Mouse (Mus musculus) R1 (cell line): ENCODE results near the gene Lrrc39.

Experiments
- DNase-seq: peaks from one replicate; pipeline ENCODE4 v3.0.0-alpha.2; 2018; ENCODE audit warnings: low read depth, low spot score

Gene Lrrc39

DNA sequence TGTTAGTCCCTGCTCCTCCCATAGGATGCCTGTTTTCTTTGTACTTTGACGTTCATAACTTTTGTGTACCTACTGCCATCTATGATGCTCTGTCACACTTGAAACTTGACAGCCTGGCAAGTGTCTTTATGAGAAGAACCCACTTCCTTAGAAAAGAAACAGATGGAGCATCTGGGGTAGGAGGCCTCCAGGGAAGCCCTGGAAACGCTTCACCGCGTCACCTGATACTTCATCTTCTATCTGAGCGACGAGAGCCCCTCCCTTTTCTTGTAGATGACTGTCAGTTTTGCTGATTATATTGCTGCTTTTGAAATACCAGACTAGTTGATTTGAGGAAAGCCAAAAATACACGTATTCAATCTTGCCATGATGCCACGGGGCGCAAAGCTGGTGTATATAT is 41.8 kb downstream of the Lrrc39 start:
- no peak for DNase-seq

DNA sequence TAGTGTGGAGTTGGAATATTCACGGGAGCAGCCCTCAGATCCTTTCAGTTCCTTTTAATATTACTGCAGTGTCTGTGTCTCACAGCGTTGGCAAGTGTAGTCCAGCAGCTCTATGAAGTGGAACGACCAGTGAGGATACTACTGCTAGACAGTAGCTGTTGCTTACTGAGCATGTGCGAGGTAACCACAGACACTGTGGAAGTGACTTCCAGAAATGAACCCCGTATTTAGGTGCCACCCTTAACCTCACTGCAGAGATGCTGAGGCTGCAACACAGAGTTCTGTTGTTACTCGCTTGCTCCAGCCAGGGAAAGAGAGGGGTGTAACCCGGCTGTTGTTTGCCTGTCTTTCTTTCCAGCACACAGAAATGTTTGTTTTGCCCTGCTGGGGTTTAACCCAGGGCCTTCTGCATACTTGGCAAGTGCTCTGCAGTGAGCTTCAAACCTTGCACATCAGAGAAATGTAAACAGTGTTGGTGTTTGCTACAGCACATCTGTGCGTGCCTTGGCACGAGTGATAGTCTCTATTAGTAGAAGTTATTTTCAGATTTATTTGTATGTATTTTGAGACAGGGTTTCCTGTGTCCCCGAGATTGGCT is 51.6 kb downstream of the Lrrc39 start, which contains the start of gene Trmt13:
Gene Trmt13 (minus strand): TSS at position 293 of the 598 bp plus-strand sequence.
- peak; percentile 26 for DNase-seq

DNA sequence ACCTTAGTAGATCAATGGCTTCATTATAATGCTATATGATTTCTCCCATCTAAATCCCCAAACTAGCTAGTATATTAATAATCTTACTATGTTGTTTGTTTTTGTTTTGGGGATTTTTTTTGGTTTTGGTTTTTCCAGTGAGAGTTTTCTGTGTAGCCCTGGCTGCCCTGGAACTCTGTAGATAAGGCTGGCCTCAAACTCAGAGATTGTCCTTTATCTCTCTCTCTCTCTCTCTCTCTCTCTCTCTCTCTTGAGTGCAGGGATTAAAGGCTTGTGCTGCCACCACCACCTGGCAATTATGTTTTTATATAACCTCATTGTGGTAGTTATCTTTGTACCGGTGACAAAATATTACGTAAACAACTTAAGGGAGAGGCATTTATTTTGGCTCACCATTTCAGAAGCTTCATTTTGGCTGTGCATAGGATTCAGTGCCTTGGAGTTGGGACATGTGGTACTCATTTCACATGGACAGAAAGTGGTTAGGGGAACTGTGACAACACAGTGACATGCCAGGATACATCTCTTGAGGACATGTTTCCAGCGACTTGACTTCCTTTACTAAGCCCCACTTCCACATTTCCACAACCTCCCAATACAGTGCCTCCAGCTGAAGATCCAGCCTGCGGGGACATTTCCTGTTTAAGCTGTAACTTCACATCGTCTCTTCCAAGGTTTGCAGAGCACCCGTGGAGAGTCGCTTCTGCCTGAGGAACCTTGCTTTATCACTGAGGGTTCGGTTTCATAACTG is 52.7 kb downstream of the Lrrc39 start:
- DNase-seq = no peak

DNA sequence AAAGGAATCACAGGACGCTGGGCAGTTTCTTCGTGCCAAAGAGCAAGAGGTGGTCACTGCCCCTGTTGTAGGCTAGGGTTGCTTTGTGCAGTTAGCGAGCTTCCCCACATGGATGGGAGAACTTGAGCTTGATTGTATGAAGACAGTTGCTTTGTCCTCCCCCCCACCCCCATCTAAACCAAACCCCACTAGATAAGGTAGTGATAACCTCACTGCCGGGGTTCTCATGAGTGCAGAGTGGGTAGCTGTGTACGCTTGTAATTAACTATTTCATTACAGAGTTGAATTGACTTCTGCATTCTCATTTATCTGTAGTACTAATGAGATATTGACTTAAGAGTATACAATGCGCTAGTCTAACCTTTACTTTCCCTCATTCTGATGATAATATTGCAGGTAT is 56.1 kb downstream of the Lrrc39 start:
- no peak for DNase-seq

DNA sequence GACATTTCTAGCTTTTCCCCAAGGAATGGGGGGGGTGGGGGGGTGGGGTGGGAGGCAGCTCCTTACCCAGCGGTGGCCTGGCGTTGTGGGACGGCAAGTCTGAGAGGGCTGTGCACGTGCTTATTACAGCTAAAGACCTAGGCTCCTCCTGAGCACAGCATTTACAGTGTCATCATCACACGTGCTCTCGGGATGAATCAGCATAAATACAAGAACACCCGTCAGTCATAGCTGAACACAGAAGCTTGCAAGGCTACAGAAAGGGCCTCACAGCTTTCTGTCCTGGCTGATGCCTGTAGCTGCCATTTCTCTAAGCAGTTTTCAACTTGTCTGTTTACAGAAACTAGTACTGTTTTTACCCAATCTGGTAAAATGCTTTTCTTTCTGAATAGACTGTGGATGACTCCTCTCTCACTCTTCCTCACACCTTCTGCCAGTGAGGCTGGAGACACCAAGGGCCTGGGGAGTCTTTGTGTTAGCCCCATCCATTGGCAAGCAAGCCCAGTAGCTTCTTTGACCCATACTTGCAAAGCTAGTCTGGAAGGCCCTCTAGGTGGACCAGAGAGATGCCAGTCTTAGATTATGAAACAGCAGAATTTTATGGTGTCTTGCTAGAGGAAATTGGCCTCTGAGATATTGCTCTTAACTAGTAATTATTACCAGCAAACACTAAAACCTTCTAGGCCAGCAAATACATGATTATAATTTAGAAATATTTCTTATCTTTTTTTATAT is 58.0 kb downstream of the Lrrc39 start:
- DNase-seq = peak; percentile 65

DNA sequence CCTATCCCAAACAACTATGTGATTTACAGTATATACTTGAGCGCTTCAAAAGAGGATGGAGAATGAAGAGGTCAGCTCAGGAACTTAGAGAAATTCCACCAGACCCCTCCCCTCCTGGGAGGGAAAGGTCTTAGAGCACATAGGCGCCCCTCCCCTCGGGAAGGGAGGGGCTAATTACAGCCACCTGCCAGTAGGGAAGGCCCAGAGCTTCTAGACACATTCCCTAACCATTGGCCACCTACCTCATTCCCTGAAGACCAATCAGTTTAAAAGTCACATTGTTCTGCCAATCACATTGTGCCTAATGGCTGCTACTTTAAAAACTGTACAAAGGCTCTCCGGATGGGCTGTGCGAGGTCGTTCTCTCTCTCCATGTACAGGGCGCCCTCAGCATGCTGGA is 59.9 kb downstream of the Lrrc39 start:
- peak; percentile 99 for DNase-seq

DNA sequence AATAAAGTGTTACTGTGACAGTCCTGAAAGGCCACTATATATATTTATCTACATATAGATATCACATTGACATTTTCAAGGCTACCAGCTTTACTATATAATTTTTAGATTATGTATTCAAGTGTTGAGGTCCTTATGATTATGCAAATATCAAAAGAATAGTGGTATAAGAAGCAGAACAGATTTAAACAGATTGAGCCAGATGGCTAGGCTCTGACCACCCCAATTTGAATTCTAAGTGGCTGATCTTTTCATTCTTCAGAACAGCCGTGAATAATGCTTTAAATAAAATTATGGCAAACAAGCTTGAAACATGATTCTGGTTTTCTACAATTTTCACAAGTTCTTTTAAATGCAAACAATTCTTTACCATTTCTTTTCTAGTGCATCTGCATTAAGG is 68.7 kb downstream of the Lrrc39 start:
- no peak for DNase-seq
